In the genomic region with DNA sequence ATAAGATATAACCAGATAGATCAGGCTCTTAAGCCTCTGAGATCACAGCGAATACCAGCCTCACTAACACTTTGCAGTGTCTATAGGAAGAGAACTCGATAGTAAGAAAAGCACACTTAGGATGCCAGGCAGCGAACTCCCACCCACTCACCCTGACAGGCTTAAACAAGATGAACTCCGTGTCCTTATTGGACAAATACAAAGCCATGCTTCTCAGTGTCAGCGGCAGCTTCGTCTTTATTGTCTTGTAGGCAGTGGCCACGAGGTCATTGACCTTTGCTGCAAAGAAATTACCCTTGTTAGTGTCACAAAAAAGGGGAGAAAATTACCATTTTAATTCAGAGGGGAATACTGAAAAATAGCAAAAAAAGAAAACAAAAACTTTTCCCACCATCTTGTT, we compare ENCODE assay signal across 22 mouse cellular contexts. TPM values are rescaled to one million over a fixed set of nuclear protein-coding genes. Genes with fewer than 3 reads are reported as not detected.
A peak's percentile ranks its signal among the peaks of the same experiment; 100 is the strongest.
DNase-seq lines count a peak whose midpoint lies in the region; ATAC-seq and TF ChIP-seq lines count a peak whose summit lies in the region.
"Had no signal": no experiment of that assay in that cellular context is flagged by ENCODE, and none has a peak within 500 bp of the region (broad histone marks: within the 10 kb centered on the region; RNA-seq: fewer than 3 reads in every experiment).

No protein-coding gene starts in this region.

- no peak for ATAC-seq in hindbrain, embryonic 16.5 days
- ATAC-seq in kidney, postnatal 0 days (replicated peaks; ENCODE audit: low FRiP score, low read depth), result no peak
- ATAC-seq: activated CD4-positive, CD25-positive, alpha-beta regulatory T cell, adult 4 months; forebrain, embryonic 13.5 days; forebrain, postnatal 0 days; inflammation-experienced regulatory T-cells, adult 6 months; Patski had no signal

- no peak overlapping the region for H3K4me3 ChIP-seq in hindbrain, embryonic 10.5 days
- no peak overlapping the region for H3K4me3 ChIP-seq in hindbrain, embryonic 16.5 days (ENCODE audit: low read length)
- H3K4me3 ChIP-seq in kidney, postnatal 0 days (replicated peaks; ENCODE audit: low read depth, low read length), result no peak overlapping the region
- H3K4me3 ChIP-seq: embryonic facial prominence, embryonic 10.5 days; forebrain, embryonic 13.5 days; gastrocnemius, adult 2 months; heart, embryonic 15.5 days; hindbrain, embryonic 15.5 days had no signal

- no peak overlapping the region for H3K9ac ChIP-seq in hindbrain, embryonic 16.5 days (ENCODE audit: low read depth, low read length)
- H3K9ac ChIP-seq in kidney, postnatal 0 days (ENCODE audit: low read depth, low read length), result no peak overlapping the region
- H3K9ac ChIP-seq: forebrain, embryonic 13.5 days; forebrain, postnatal 0 days; heart, embryonic 15.5 days; hindbrain, embryonic 15.5 days had no signal

- no peak overlapping the region for H3K27ac ChIP-seq in hindbrain, embryonic 10.5 days
- H3K27ac ChIP-seq in hindbrain, embryonic 16.5 days (ENCODE audit: low read depth, low read length), result no peak overlapping the region
- no peak overlapping the region for H3K27ac ChIP-seq in kidney, postnatal 0 days
- H3K27ac ChIP-seq: embryonic facial prominence, embryonic 10.5 days; forebrain, embryonic 13.5 days; gastrocnemius, adult 2 months; heart, embryonic 15.5 days; hindbrain, embryonic 15.5 days had no signal

- no peak overlapping the region for H3K4me2 ChIP-seq in hindbrain, embryonic 16.5 days (ENCODE audit: low read length)
- H3K4me2 ChIP-seq in kidney, postnatal 0 days (ENCODE audit: low read length), result no peak overlapping the region
- H3K4me2 ChIP-seq: forebrain, embryonic 13.5 days; heart, embryonic 11.5 days; heart, embryonic 15.5 days; hindbrain, embryonic 15.5 days had no signal

- no peak for TF ChIP-seq CTCF in kidney, postnatal 0 days (IDR thresholded peaks at IDR 0.05; ENCODE audit: low read depth)

- WGBS in hindbrain, embryonic 10.5 days, result 33% methylated on average over 7 of the region's 7 CpGs
- WGBS in hindbrain, embryonic 16.5 days, result 22% methylated on average over 7 of the region's 7 CpGs
- 40% methylated on average over 7 of the region's 7 CpGs for WGBS in kidney, postnatal 0 days

- peaks cover 80% of the 10 kb centered on the region for H3K36me3 ChIP-seq in hindbrain, embryonic 10.5 days
- peaks cover 17% of the 10 kb centered on the region for H3K36me3 ChIP-seq in hindbrain, embryonic 16.5 days (ENCODE audit: control insufficient read depth, insufficient read depth, low read length)
- peaks cover 33% of the 10 kb centered on the region for H3K36me3 ChIP-seq in kidney, postnatal 0 days (ENCODE audit: insufficient read depth, low read length)

- H3K27me3 ChIP-seq in hindbrain, embryonic 10.5 days (ENCODE audit: insufficient read depth, poor library complexity, severe bottlenecking), result no peaks in the 10 kb centered on the region
- no peaks in the 10 kb centered on the region for H3K27me3 ChIP-seq in hindbrain, embryonic 16.5 days (replicated peaks; ENCODE audit: control insufficient read depth, insufficient read depth, low read length)
- no peaks in the 10 kb centered on the region for H3K27me3 ChIP-seq in kidney, postnatal 0 days (ENCODE audit: insufficient read depth, low read length)
- H3K27me3 ChIP-seq: CH12.LX; forebrain, embryonic 13.5 days; heart, embryonic 15.5 days; hindbrain, embryonic 15.5 days; Patski had no signal

- no peaks in the 10 kb centered on the region for H3K9me3 ChIP-seq in hindbrain, embryonic 10.5 days
- no peaks in the 10 kb centered on the region for H3K9me3 ChIP-seq in hindbrain, embryonic 16.5 days (ENCODE audit: control insufficient read depth, low read length)
- H3K9me3 ChIP-seq in kidney, postnatal 0 days (replicated peaks; ENCODE audit: low read length), result no peaks in the 10 kb centered on the region
- H3K9me3 ChIP-seq: embryonic facial prominence, embryonic 10.5 days; forebrain, embryonic 13.5 days; heart, embryonic 15.5 days; hindbrain, embryonic 15.5 days had no signal

- DNase-seq in hindbrain, embryonic 10.5 days (ENCODE audit: low spot score), result peak; percentile 24
- peak; percentile 16 for DNase-seq in kidney, postnatal 0 days (ENCODE audit: low spot score)
- DNase-seq in kidney, postnatal 10 days, result no peak
- peak; percentile 73 for DNase-seq in embryo, embryonic 10 days (ENCODE audit: low spot score)
- DNase-seq in embryo, embryonic 11 days, result peak; percentile 50
- no peak for DNase-seq in frontal cortex, postnatal 10 days (ENCODE audit: low spot score in 2 of 2)
- DNase-seq: adrenal gland, postnatal 14 days; cerebellum, adult 11-12 months; cerebellum, adult 9-11 months; forebrain, postnatal 0 days; gastrocnemius, adult 2 months; gastrocnemius, postnatal 25 days had no signal

- peaks cover 11% of the 10 kb centered on the region; the same call in 1 of the 2 replicates for H3K4me1 ChIP-seq in hindbrain, embryonic 10.5 days (replicated peaks)
- no peaks in the 10 kb centered on the region for H3K4me1 ChIP-seq in hindbrain, embryonic 16.5 days (ENCODE audit: control insufficient read depth, insufficient read depth, low read depth, low read length)
- H3K4me1 ChIP-seq in kidney, postnatal 0 days (replicated peaks; ENCODE audit: insufficient read depth, low read length), result no peaks in the 10 kb centered on the region
- H3K4me1 ChIP-seq: embryonic facial prominence, embryonic 10.5 days; forebrain, embryonic 13.5 days; heart, embryonic 15.5 days; hindbrain, embryonic 15.5 days had no signal

RNA-seq across cellular contexts. Expression of a gene that starts 46.5 kb away (rescaled TPM):
- 18.4 TPM in 2 replicates for polyA plus RNA-seq in hindbrain, embryonic 10.5 days (2016; fragmentation: Nextera tagmentation; extraction: Ambion mirVana)
- 15.8 and 18.3 TPM in 2 replicates for polyA plus RNA-seq in hindbrain, embryonic 16.5 days (2015; fragmentation: Nextera tagmentation; extraction: Ambion mirVana)
- 16.3 and 16.6 TPM in 2 replicates for polyA plus RNA-seq in kidney, postnatal 0 days (2015; fragmentation: Nextera tagmentation; extraction: Ambion mirVana)

Comparison
In these comparisons a context has a peak if more than half of its experiments do, and no peak if none do; other contexts are left out.
1. DNase-seq: peak in hindbrain, embryonic 10.5 days (single experiment), kidney, postnatal 0 days (single experiment), embryo, embryonic 10 days (single experiment) and embryo, embryonic 11 days (single experiment); none in kidney, postnatal 10 days (single experiment) and frontal cortex, postnatal 10 days (0 of 2).